Mouse (Mus musculus) megakaryocyte-erythroid progenitor cell, adult 5 weeks (primary cell): ENCODE data around the gene Spg11. TPM values are rescaled to one million over a fixed set of nuclear protein-coding genes. Genes with fewer than 3 reads are reported as not detected.

ENCODE experiments used
- polyA plus RNA-seq: library from polyadenylated mRNA; stranded (reverse); fragments of >175 nt; gene quantifications from 2 replicates; pipeline ENCODE4 v1.2.3, GENCODE M21; 2012

The Spg11 gene
- 1.4 and 2.0 TPM in 2 replicates for polyA plus RNA-seq

DNA sequence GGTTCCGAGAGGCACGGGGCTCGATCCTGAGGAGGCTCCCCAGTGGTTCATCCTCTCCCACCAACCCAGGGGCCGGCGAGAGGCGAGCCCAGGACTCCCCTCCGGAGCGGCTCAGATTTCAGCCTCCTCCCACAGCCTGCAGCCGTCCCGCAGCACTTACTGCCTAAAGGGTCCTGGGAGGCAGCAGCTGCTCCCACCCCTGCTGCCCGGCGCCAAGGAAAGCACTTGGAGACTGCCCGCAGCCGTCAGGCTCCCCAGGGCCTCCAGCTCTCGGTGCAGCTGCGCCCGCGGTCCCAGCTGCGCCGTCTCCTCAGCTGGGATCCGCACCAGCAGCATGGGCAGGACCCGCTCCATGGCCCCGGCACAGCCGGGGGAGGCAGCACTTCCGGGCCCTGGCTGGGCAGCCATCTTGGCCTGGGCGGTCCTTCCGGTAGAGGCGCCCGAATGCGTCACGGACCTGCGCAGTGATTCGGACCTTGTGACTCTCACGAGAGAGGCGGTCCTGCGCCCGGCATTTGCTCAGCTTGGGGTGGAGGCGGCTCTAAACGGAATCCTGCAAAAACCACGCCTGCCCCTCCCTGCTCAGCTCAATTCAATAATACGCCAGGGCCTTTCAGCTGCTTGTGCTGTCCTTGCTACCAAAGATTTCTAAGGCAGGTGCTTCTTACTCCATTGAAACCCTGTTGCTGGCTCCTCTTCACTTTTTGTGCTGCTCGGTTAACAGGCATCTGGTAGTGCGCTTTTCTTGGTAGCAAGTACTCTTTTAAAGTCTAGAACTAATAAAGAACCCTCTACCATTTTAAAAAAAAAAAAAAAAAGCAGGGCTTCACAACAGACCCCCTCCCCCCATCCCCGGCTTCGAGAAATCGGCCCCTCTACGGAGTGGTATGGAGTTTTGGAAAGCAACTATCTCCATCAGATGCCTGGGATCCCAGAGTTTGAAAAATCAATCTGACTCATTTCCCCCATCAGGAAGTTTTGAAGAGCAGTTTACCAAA is at the start of gene Spg11:
Gene Spg11 (minus strand): TSS at position 426 of the 998 bp plus-strand sequence.

GRCm38 (mm10) chr2:122160680-122161079 is 42.5 kb upstream of the Spg11 start, which contains the start of gene Trim69:
TSS of gene Trim69 (plus strand) at chr2:122160700.

DNA sequence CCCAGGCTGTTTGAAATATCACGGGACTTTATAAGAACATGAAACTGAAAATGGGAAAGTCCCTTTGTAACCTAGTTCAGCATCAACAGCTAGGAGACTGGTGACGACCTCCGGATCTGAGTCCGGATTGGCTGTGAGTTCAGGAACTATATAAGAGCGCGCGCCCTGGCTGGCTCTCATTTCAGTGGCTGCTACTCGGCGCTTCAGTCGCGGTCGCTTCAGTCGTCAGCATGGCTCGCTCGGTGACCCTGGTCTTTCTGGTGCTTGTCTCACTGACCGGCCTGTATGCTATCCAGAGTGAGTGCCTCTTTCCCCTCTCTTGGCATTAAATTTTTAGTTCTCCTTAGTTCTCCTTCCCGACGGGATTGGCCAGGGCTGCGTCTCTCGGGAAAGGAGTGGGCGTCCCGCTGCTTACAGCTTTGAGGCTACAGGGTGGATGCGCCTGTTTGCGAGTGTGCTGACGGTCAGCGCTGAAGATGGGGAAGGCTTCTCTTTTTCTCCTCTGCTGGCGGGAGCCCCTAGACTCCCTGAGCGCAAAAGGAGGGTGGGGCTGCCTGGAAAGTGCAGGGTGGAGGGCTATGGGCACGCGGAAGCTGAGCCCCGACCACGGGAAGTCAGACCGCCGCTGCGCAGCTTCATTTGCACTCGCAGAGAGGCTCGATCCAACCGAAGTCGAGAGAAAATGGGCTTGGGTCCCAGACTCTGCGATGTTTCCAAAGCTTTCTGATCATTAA is 29.5 kb upstream of the Spg11 start, which contains the start of gene B2m:
Gene B2m (plus strand): TSS at position 179 of the 734 bp plus-strand sequence.

GRCm38 (mm10) chr2:122027862-122028755 is 90.1 kb downstream of the Spg11 start, which contains the start of gene Eif3j1:
TSS of gene Eif3j1 (plus strand) at chr2:122028546.

Other genes starting within 250 kb of the Spg11 start
- 2.6 and 4.0 TPM in 2 replicates for gene Ctdspl2, start 162.4 kb downstream of the Spg11 start, polyA plus RNA-seq
- 0.03 and 0.13 TPM in 2 replicates for gene Mageb3, start 162.3 kb downstream of the Spg11 start, polyA plus RNA-seq
- 47.6 and 78.2 TPM in 2 replicates for gene Eif3j1, start 89.8 kb downstream of the Spg11 start, polyA plus RNA-seq
- gene B2m, start 29.3 kb upstream of the Spg11 start, polyA plus RNA-seq, result 204 and 229 TPM in 2 replicates
- gene Trim69, start 42.3 kb upstream of the Spg11 start, polyA plus RNA-seq, result 0.04 TPM in 1 of 2 replicates, not detected in the other
- 0.06 TPM in 1 of 2 replicates, not detected in the other for gene Patl2, start 67.8 kb upstream of the Spg11 start, polyA plus RNA-seq
- gene Terb2, start 67.9 kb upstream of the Spg11 start, polyA plus RNA-seq, result 0.04 TPM in 1 of 2 replicates, not detected in the other
- gene Sord, start 116.4 kb upstream of the Spg11 start, polyA plus RNA-seq, result 42.9 and 46.2 TPM in 2 replicates
- gene Duox2, start 180.1 kb upstream of the Spg11 start, polyA plus RNA-seq, result not detected in 2 replicates
- gene Duoxa2, start 180.5 kb upstream of the Spg11 start, polyA plus RNA-seq, result not detected in 2 replicates
- gene Duoxa1, start 195.3 kb upstream of the Spg11 start, polyA plus RNA-seq, result not detected in 2 replicates
- gene Duox1, start 197.3 kb upstream of the Spg11 start, polyA plus RNA-seq, result not detected in 2 replicates